Mouse (Mus musculus): ENCODE results near the gene Grap. TPM values are rescaled to one million over a fixed set of nuclear protein-coding genes. Genes with fewer than 3 reads are reported as not detected.

The Grap gene
- polyA plus RNA-seq, 1 experiment from 2014 or later = 7.7 TPM

DNA sequence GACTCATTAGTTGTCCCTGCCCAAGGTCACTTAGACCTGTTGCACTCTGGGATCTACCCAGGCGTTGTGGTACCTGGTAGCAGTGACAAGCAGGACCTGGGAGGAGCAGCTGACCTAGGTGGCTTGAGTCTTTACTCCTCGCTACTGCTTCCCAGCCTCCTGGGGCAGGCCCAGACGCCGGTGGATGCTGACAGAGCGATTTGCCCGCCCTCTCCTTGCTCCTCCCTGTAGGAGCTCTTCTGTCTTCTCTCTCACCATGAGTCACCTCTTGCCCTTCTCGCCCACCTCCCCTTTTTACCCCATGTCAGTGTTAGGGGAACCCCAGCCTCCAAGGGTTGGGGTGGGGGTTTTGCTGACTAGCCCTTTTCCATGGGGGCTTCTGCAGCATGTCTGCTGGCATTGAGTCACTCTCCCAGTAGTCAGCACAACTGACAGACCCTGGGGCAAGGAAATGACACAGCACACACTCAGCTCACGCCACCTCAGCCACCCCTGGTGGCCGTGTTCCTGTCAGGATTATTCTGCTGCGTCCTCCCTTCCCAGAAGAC is 33.9 kb downstream of the Grap start:
- WGBS = 43% methylated on average over 10 of the region's 10 CpGs
- Histone ChIP-seq H3K9me3 (replicated peaks) (no peaks in the 10 kb centered on the region), H3K27ac (ENCODE audit: poor library complexity, severe bottlenecking) (peak overlapping the region; percentile 34; the same call in 1 of the 2 replicates), H3K4me1 (replicated peaks) (peaks cover 75% of the 10 kb centered on the region), H3K4me3 (no peak overlapping the region), H3K36me3 (no peaks in the 10 kb centered on the region), H3K9ac (no peak overlapping the region), H3K27me3 (replicated peaks) (peaks cover 22% of the 10 kb centered on the region; the same call in 1 of the 2 replicates), H3K4me2 (no peak overlapping the region)
- no peak for ATAC-seq (ENCODE audit: insufficient number of reproducible peaks, low FRiP score)

DNA sequence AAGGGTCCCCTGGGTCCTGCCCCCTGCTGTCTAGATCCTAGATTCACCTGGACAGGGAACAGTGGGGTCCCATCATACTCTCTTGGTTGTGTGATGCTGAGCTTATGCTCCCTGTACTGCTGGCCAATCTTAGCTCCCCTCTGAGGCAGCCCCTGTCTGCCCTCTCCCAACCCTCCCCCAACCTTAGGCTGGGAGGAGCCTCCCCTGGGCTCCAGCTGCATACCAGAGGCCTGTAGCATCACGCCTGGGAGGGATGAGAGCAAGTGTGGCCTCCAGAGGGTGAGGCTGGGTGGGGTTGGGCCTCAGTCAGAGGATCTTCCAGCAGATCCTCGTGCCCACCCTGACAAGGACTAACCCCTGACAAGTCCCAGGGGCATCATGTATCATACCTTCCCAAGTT is 34.5 kb downstream of the Grap start:
- H3K9me3 ChIP-seq (replicated peaks) = no peaks in the 10 kb centered on the region
- peak overlapping the region; percentile 34; the same call in 1 of the 2 replicates for H3K27ac ChIP-seq (ENCODE audit: poor library complexity, severe bottlenecking)
- H3K9ac ChIP-seq = no peak overlapping the region
- H3K27me3 ChIP-seq (replicated peaks) = peaks cover 19% of the 10 kb centered on the region; the same call in 1 of the 2 replicates
- no peak overlapping the region for H3K4me2 ChIP-seq
- no peak overlapping the region for H3K4me3 ChIP-seq
- H3K36me3 ChIP-seq = no peaks in the 10 kb centered on the region
- WGBS = 29% methylated on average over 2 of the region's 2 CpGs
- H3K4me1 ChIP-seq (replicated peaks) = peaks cover 75% of the 10 kb centered on the region
- ATAC-seq (ENCODE audit: insufficient number of reproducible peaks, low FRiP score) = no peak

DNA sequence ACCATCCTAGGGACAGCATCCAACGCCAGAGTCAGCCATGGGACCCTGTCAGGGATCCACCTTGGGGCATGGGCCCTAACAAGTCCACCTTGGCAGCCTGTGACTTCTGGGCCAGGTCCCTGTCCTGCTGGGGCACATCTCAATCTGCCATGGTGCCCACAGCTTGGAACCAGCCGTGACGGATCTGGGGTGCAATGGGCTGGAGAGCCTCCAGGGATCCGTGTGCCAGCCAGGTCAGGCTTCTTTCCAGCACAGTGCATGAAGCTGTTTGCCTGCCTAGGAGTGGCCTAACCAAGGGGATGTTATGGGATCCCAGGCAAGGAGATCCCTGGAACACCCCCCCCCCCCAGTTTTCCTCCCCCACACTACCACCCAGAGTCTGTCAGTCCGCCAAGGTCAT is 39.9 kb downstream of the Grap start:
- H3K9ac ChIP-seq = no peak overlapping the region
- H3K4me1 ChIP-seq (replicated peaks) = peaks cover 27% of the 10 kb centered on the region
- WGBS = 88% methylated on average over 5 of the region's 5 CpGs
- H3K9me3 ChIP-seq (replicated peaks) = no peaks in the 10 kb centered on the region
- H3K27me3 ChIP-seq (replicated peaks) = no peaks in the 10 kb centered on the region
- no peak overlapping the region for H3K27ac ChIP-seq (ENCODE audit: poor library complexity, severe bottlenecking)
- H3K36me3 ChIP-seq = no peaks in the 10 kb centered on the region
- no peak for ATAC-seq (ENCODE audit: insufficient number of reproducible peaks, low FRiP score)
- no peak overlapping the region for H3K4me2 ChIP-seq
- H3K4me3 ChIP-seq = no peak overlapping the region

DNA sequence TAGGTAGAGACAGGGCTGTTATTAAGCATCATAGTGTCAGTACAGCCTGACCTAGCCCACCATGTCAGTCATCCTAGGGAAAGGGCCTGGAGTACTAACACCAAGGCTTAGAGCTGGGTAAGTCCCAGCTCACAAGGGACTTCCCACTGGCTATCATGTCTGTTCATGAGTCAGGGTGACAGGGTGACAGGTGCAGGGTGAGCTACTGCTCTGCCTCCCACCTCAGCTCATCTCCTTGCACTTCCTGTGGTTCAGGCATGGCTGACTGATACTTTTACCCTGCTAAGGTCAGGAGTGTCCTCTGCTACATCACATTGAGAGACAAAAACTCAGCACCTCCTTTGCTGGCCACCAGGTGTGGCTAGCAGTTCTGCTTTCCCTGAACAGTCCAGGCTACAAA is 45.8 kb downstream of the Grap start:
- Histone ChIP-seq H3K27ac (ENCODE audit: poor library complexity, severe bottlenecking) (no peak overlapping the region), H3K36me3 (peaks cover 2% of the 10 kb centered on the region; the same call in 1 of the 2 replicates), H3K4me1 (replicated peaks) (no peaks in the 10 kb centered on the region; the same call in 1 of the 2 replicates), H3K4me2 (no peak overlapping the region), H3K27me3 (replicated peaks) (no peaks in the 10 kb centered on the region), H3K9ac (no peak overlapping the region), H3K9me3 (replicated peaks) (no peaks in the 10 kb centered on the region), H3K4me3 (no peak overlapping the region)
- ATAC-seq (ENCODE audit: insufficient number of reproducible peaks, low FRiP score) = no peak

DNA sequence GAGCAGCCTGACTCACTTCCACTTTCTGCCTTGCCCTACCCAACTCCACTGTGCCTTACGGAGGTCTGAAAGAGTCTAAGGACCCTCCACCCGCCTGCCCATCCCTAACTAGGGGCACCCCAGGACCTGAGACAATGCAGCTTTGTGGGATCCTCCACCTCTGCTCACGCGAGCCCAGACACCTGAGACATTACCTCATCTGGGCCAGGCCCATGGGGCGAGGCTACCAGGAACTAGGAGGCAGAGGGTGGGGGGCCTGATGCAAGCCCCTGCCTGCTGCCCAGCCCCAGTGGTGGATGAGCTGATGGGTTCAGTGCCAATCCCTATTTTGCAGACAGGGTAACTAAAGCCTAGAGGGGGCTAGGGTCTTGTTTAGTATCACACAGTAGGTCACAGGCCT is 46.4 kb downstream of the Grap start:
- Histone ChIP-seq H3K4me3 (no peak overlapping the region), H3K27ac (ENCODE audit: poor library complexity, severe bottlenecking) (no peak overlapping the region), H3K4me1 (replicated peaks) (no peaks in the 10 kb centered on the region; the same call in 1 of the 2 replicates), H3K36me3 (peaks cover 2% of the 10 kb centered on the region; the same call in 1 of the 2 replicates), H3K9ac (no peak overlapping the region), H3K27me3 (replicated peaks) (no peaks in the 10 kb centered on the region), H3K9me3 (replicated peaks) (no peaks in the 10 kb centered on the region), H3K4me2 (no peak overlapping the region)
- WGBS = 87% methylated on average over 5 of the region's 5 CpGs
- no peak for ATAC-seq (ENCODE audit: insufficient number of reproducible peaks, low FRiP score)

DNA sequence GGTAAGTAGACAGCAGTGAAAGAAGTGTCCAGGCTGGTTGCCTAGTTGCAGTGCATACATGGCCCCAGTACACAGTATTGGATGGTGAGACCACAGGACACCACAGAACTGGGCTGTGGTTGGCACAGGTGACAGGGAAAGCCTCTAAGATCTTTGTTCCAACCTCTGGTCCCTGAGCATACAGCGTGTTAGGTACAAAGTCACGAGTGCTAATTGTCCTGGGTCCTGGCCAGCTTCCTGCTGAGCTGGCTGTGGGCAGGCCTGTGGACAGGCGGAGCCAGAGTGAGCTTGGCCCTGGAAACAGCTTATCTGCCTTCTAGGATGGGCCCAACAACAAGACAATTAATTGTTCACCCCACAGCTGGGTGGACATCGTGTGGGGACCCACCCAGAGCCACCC is 46.9 kb downstream of the Grap start:
- no peak overlapping the region for H3K27ac ChIP-seq (ENCODE audit: poor library complexity, severe bottlenecking)
- no peak overlapping the region for H3K4me3 ChIP-seq
- H3K9ac ChIP-seq = no peak overlapping the region
- peaks cover 2% of the 10 kb centered on the region; the same call in 1 of the 2 replicates for H3K36me3 ChIP-seq
- no peaks in the 10 kb centered on the region; the same call in 1 of the 2 replicates for H3K4me1 ChIP-seq (replicated peaks)
- H3K9me3 ChIP-seq (replicated peaks) = no peaks in the 10 kb centered on the region
- no peak for ATAC-seq (ENCODE audit: insufficient number of reproducible peaks, low FRiP score)
- H3K27me3 ChIP-seq (replicated peaks) = no peaks in the 10 kb centered on the region
- 56% methylated on average over 4 of the region's 4 CpGs for WGBS
- no peak overlapping the region for H3K4me2 ChIP-seq

DNA sequence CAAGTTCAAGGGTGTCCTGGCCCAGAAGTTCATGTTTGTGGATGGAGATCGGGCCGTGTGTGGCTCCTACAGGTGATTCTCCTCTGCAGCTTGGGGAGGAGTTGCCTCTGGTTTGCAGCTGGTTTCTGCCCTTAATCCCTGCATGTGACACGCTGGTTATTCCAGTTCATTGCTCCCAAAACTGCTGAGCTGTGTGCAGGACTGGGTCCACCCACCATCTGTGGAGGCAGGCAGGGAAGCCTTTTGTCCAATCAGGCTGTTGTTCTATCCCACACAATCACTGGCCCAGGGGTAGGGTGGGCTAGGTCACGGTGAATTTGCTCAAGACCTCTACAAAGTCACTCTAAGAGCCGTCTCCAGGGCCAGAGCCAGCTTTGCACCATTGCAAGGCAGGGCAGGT is 48.6 kb downstream of the Grap start:
- Histone ChIP-seq H3K4me3 (no peak overlapping the region), H3K4me2 (no peak overlapping the region), H3K27ac (ENCODE audit: poor library complexity, severe bottlenecking) (no peak overlapping the region), H3K36me3 (peaks cover 2% of the 10 kb centered on the region; the same call in 1 of the 2 replicates), H3K9ac (no peak overlapping the region), H3K27me3 (replicated peaks) (no peaks in the 10 kb centered on the region), H3K9me3 (replicated peaks) (no peaks in the 10 kb centered on the region), H3K4me1 (replicated peaks) (no peaks in the 10 kb centered on the region; the same call in 1 of the 2 replicates)
- WGBS = 85% methylated on average over 5 of the region's 5 CpGs
- ATAC-seq (ENCODE audit: insufficient number of reproducible peaks, low FRiP score) = no peak

DNA sequence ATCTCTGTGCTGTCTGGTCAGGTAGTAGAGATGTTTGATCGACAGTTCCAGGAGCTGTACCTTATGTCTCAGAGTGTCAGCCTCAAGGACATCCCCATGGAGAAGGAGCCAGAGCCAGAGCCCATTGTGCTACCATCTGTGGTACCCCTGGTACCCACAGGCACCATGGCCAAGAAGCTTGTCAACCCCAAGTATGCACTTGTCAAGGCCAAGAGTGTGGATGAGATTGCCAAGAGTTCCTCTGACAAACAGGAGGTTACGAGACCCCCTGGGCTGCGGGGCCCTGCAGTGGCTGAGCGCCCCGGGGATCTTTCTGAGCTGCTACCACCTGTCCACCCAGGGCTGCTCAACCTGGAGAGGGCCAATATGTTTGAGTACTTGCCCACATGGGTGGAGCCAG is 49.4 kb downstream of the Grap start:
- ATAC-seq (ENCODE audit: insufficient number of reproducible peaks, low FRiP score) = no peak
- no peak overlapping the region for H3K9ac ChIP-seq
- H3K27me3 ChIP-seq (replicated peaks) = no peaks in the 10 kb centered on the region
- H3K4me3 ChIP-seq = no peak overlapping the region
- H3K4me2 ChIP-seq = no peak overlapping the region
- WGBS = 90% methylated on average over 5 of the region's 5 CpGs
- H3K36me3 ChIP-seq = peaks cover 2% of the 10 kb centered on the region; the same call in 1 of the 2 replicates
- no peak overlapping the region for H3K27ac ChIP-seq (ENCODE audit: poor library complexity, severe bottlenecking)
- H3K4me1 ChIP-seq (replicated peaks) = no peaks in the 10 kb centered on the region; the same call in 1 of the 2 replicates
- H3K9me3 ChIP-seq (replicated peaks) = no peaks in the 10 kb centered on the region

DNA sequence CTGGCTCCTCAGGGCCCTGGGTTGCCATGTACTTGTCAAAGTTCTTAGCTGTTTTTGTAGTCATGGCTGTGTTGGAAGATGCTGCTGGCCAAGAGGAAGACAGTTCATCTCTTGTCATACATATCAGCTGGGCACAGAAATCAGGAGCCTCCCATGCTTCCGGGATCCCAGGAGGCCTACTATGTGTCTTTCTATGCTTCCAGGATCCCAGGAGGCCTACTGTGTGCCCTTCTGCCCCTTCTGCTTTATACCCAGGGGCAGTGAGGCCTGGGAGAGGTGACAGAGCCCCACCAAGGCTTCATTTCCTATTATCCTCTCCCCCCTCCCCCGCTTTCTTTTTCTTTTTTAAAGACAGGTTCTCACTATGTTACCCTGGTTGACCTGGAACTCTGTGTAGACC is 52.5 kb downstream of the Grap start:
- no peaks in the 10 kb centered on the region; the same call in 1 of the 2 replicates for H3K4me1 ChIP-seq (replicated peaks)
- no peaks in the 10 kb centered on the region for H3K9me3 ChIP-seq (replicated peaks)
- H3K27me3 ChIP-seq (replicated peaks) = no peaks in the 10 kb centered on the region
- no peak overlapping the region for H3K9ac ChIP-seq
- WGBS = 92% methylated on average over 2 of the region's 2 CpGs
- no peak overlapping the region for H3K4me2 ChIP-seq
- no peak overlapping the region for H3K27ac ChIP-seq (ENCODE audit: poor library complexity, severe bottlenecking)
- peaks cover 2% of the 10 kb centered on the region; the same call in 1 of the 2 replicates for H3K36me3 ChIP-seq
- ATAC-seq (ENCODE audit: insufficient number of reproducible peaks, low FRiP score) = no peak
- no peak overlapping the region for H3K4me3 ChIP-seq

DNA sequence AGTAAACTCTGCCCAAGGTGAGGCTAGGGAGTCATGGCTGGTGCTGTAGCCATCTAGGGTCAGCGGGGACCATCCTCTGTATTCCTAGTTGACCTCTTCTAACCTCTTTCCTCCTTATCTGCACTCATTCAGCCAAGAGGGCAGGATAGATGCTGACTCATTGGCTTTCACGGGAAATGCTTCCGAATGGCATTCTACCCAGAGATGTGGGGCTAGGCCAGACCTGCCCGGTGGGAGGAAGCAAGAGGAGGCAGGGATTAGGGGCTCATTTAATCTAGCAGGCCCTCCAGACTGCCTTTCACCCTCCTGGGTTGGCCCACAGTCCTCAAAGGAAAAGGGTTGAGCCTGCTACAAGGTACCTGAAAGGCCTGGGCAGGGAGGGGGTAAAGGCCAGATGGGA is 53.2 kb downstream of the Grap start:
- no peak for ATAC-seq (ENCODE audit: insufficient number of reproducible peaks, low FRiP score)
- WGBS = 29% methylated on average over 4 of the region's 4 CpGs
- H3K9ac ChIP-seq = no peak overlapping the region
- H3K27me3 ChIP-seq (replicated peaks) = no peaks in the 10 kb centered on the region
- H3K36me3 ChIP-seq = peaks cover 2% of the 10 kb centered on the region; the same call in 1 of the 2 replicates
- no peak overlapping the region for H3K4me3 ChIP-seq
- H3K4me1 ChIP-seq (replicated peaks) = no peaks in the 10 kb centered on the region
- H3K9me3 ChIP-seq (replicated peaks) = no peaks in the 10 kb centered on the region
- H3K27ac ChIP-seq (ENCODE audit: poor library complexity, severe bottlenecking) = no peak overlapping the region
- no peak overlapping the region for H3K4me2 ChIP-seq

DNA sequence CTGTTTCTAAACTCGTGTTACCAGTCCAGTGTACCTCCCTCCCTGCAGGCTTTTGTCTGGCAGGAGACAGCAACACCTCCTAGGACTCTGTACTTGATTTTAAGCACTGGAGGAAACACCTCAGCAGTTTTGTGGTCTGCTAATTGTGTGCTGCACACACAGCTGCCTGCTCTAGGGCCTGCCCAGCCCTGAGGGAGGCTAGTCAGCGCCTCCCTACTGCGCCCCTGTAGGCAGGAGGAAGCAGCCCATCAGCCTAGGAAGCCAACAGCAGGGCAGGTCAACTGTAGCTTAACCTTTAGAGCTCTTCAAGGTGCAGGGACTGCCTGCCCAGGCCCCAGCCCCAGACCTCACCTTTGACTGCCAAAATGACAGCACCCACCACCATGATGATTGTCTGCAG is 55.9 kb downstream of the Grap start:
- H3K9ac ChIP-seq = no peak overlapping the region
- ATAC-seq (ENCODE audit: insufficient number of reproducible peaks, low FRiP score) = no peak
- H3K9me3 ChIP-seq (replicated peaks) = no peaks in the 10 kb centered on the region
- H3K36me3 ChIP-seq = no peaks in the 10 kb centered on the region
- H3K27me3 ChIP-seq (replicated peaks) = no peaks in the 10 kb centered on the region
- 78% methylated on average over 3 of the region's 3 CpGs for WGBS
- H3K4me2 ChIP-seq = no peak overlapping the region
- no peak overlapping the region for H3K4me3 ChIP-seq
- no peaks in the 10 kb centered on the region; the same call in 1 of the 2 replicates for H3K4me1 ChIP-seq (replicated peaks)
- H3K27ac ChIP-seq (ENCODE audit: poor library complexity, severe bottlenecking) = no peak overlapping the region
